Mouse (Mus musculus) E14TG2a.4 (cell line): ENCODE results near the gene Tprn.

Experiments
- H3K27me3 ChIP-seq: 2 replicates; pipeline ENCODE4 v1.6.1; 2014; ENCODE audit warnings: low read length, control low read depth; ENCODE audit not compliant: insufficient read depth
- H3K36me3 ChIP-seq: 2 replicates; pipeline ENCODE4 v1.6.1; 2014; ENCODE audit warnings: low read length, control low read depth; ENCODE audit not compliant: insufficient read depth
- H3K4me1 ChIP-seq: replicated peaks from 2 replicates; pipeline ENCODE4 v1.6.1; 2014; ENCODE audit warnings: low read depth, low read length, control low read depth
- H3K4me3 ChIP-seq: replicated peaks from 2 replicates; pipeline ENCODE4 v1.5.1; 2014; ENCODE audit warnings: mild to moderate bottlenecking, low read length
- H3K9me3 ChIP-seq: 2 replicates; pipeline ENCODE4 v1.6.1; 2014; ENCODE audit warnings: low read length, control low read depth
- CTCF ChIP-seq: conservative IDR thresholded peaks from 2 replicates; pipeline ENCODE4 v1.5.1; 2014; ENCODE audit warnings: low read length
- NANOG ChIP-seq: IDR thresholded peaks from 2 replicates; pipeline ENCODE4 v1.6.1; 2014; ENCODE audit warnings: borderline replicate concordance, low read length, mixed read lengths
- POU5F1 ChIP-seq: IDR thresholded peaks from 2 replicates; pipeline ENCODE4 v1.6.1; 2014; ENCODE audit warnings: low read length, borderline replicate concordance

Tprn gene

DNA sequence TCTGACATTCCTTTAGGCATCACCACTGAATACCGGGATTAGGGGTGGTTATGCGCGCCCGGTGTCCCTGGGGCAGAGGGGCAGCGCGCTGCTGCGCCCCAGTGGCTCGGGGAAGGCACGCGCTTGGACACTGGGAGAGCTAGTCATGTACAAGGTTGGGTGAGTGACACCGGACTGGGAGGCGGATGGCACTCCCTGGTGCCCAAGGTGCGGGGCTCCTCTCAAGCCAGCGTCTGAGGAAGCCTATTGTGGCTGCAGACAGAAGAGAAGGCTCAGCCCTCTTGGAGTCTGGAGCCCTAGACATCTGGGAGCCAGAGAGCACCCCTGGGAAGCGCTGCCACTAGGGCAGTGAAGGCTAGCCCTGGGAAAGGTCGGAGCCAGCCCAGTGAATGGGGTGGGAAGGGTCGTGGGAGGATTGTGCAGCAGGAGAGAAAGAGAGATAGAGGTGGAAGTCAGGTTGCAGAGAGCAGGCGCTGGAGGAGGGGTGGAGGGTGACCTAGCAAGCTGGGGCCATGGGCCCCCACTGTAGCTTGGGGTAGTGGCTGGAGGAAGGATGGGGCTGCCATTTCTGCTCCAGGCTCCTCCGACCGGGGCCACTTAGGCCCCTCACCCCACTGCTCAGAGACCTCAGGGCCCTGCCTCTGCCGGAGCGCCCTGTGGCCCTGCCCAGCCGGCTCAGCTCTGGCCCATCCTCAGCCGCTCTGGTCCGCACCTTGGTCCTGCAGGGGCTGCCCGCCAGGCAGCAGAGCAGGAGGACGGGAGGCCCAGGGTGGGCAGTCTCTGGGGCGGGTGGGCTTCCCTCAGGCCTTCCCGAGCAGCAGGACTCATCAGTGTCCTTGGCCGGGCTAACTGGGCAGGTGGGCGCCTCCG, 29.0 kb downstream of the Tprn start:
- Histone ChIP-seq H3K27me3 (peaks cover 83% of the 10 kb centered on the region), H3K4me3 (peak overlapping the region; percentile 78), H3K4me1 (peaks cover 82% of the 10 kb centered on the region), H3K36me3 (peaks cover 30% of the 10 kb centered on the region), H3K9me3 (no peaks in the 10 kb centered on the region)
- no peak for TF ChIP-seq NANOG
- TF ChIP-seq CTCF, result no peak
- TF ChIP-seq POU5F1, result no peak

DNA sequence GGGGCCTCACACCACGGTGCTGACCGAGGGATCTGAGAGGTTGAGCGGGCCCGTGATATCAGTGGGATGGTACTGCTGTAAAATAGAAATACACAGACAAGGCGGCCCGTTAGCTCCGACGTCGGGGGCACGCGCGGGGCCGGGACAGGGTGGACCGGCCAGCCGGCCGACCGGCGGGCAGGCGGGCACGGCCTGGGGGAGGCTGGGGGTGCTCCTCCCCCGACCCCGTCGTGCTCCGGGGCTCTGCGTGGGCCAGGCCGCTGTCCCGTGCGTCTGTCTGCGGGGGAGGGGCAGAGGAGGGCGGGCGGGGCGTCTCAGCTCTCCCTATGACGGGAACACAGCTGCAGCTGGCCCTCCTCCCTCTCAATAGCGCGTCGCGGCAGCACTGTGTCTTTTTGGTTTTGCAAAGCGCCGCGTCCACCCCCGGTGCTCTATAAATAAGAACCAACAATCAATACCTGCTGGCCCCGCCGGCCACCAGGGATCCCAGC, 29.7 kb downstream of the Tprn start:
- H3K36me3 ChIP-seq, result peaks cover 36% of the 10 kb centered on the region
- peak overlapping the region; percentile 78 for H3K4me3 ChIP-seq
- H3K9me3 ChIP-seq, result no peaks in the 10 kb centered on the region
- peaks cover 82% of the 10 kb centered on the region for H3K4me1 ChIP-seq
- H3K27me3 ChIP-seq, result peaks cover 81% of the 10 kb centered on the region
- TF ChIP-seq NANOG (no peak), CTCF (no peak), POU5F1 (no peak)

- no peak for TF ChIP-seq POU5F1
- TF ChIP-seq CTCF, result peak; percentile 86
- peaks cover 78% of the 10 kb centered on the region for H3K27me3 ChIP-seq
Measured at GRCm38 (mm10) chr2:25292856-25293255, 30.4 kb downstream of the Tprn start.

DNA sequence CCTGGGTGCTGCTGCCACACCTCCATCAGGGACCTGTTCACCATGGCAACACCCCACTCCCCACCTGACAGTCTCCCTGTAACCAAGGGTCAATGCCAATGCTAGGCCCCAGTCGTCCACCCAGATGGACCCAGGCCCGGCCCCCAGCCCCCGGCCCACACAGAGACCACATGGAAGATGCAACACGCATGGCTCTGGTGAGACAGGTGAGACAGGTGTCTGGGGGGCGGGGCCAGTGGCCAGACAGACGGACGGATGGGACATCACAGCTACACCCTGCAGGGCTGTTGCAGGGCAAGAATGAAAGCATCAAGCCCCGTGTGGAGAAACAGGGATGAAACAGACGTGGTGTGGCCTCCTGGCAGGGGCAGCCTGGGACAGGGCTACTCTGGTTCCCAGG, 31.3 kb downstream of the Tprn start:
- Histone ChIP-seq H3K36me3 (peaks cover 52% of the 10 kb centered on the region), H3K27me3 (peaks cover 70% of the 10 kb centered on the region), H3K4me3 (no peak overlapping the region), H3K9me3 (no peaks in the 10 kb centered on the region), H3K4me1 (peaks cover 80% of the 10 kb centered on the region)
- TF ChIP-seq CTCF, result no peak
- no peak for TF ChIP-seq NANOG
- TF ChIP-seq POU5F1, result no peak

More at GRCm38 (mm10) chr2:25292856-25293255, 30.4 kb downstream of the Tprn start:
- H3K36me3 ChIP-seq, result peaks cover 44% of the 10 kb centered on the region
- peak overlapping the region; percentile 78 for H3K4me3 ChIP-seq
- peaks cover 80% of the 10 kb centered on the region for H3K4me1 ChIP-seq
- no peaks in the 10 kb centered on the region for H3K9me3 ChIP-seq

DNA sequence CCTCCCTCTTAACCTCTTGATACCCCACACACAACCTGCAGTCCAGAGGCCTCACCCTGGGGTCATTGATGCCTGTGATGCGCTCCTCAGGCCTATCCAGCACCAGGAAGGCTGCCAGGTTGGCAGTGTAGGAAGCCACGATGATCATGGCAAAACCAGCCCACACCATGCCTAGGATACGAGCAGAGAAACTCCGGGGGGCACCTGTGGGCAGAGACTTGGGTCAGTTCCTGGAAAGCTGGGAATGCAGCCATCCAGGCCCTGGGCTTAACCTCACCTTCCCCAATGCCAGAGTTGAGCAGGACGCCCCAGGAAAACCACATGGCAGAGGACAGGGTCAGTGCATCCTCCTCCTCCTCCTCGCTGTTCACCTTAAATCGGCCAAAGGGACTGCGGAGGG, 34.7 kb downstream of the Tprn start:
- Histone ChIP-seq H3K36me3 (peaks cover 62% of the 10 kb centered on the region), H3K27me3 (peaks cover 36% of the 10 kb centered on the region), H3K4me3 (no peak overlapping the region), H3K4me1 (peaks cover 48% of the 10 kb centered on the region), H3K9me3 (no peaks in the 10 kb centered on the region)
- no peak for TF ChIP-seq NANOG
- no peak for TF ChIP-seq POU5F1
- TF ChIP-seq CTCF, result no peak

DNA sequence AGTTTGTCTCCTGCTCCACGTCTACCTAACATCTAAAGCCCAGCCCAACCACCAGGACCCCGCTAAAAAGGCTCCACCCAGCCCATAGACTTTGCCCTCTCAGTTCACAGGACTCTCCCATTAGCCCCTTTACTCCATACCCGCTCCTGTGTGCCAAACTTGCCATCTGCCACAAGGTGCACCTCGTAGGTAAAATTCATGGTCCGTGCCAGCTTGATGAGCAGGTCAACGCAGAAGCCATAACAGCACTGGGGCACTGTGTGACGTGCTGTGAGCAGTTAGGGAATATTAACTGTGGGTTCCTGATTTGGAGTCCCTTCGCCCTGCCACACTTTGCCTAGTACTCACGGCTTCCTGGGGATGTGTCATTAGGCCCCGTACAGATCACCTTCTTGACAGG, 35.6 kb downstream of the Tprn start:
- no peak for TF ChIP-seq CTCF
- Histone ChIP-seq H3K27me3 (peaks cover 31% of the 10 kb centered on the region), H3K4me1 (peaks cover 43% of the 10 kb centered on the region), H3K9me3 (no peaks in the 10 kb centered on the region), H3K4me3 (no peak overlapping the region), H3K36me3 (peaks cover 70% of the 10 kb centered on the region)

GRCm38 (mm10) chr2:25303452-25303851, 41.0 kb downstream of the Tprn start:
- Histone ChIP-seq H3K27me3 (peaks cover 52% of the 10 kb centered on the region), H3K9me3 (no peaks in the 10 kb centered on the region), H3K4me3 (no peak overlapping the region), H3K36me3 (peaks cover 67% of the 10 kb centered on the region), H3K4me1 (peaks cover 29% of the 10 kb centered on the region)
- TF ChIP-seq CTCF (no peak), NANOG (no peak), POU5F1 (no peak)

DNA sequence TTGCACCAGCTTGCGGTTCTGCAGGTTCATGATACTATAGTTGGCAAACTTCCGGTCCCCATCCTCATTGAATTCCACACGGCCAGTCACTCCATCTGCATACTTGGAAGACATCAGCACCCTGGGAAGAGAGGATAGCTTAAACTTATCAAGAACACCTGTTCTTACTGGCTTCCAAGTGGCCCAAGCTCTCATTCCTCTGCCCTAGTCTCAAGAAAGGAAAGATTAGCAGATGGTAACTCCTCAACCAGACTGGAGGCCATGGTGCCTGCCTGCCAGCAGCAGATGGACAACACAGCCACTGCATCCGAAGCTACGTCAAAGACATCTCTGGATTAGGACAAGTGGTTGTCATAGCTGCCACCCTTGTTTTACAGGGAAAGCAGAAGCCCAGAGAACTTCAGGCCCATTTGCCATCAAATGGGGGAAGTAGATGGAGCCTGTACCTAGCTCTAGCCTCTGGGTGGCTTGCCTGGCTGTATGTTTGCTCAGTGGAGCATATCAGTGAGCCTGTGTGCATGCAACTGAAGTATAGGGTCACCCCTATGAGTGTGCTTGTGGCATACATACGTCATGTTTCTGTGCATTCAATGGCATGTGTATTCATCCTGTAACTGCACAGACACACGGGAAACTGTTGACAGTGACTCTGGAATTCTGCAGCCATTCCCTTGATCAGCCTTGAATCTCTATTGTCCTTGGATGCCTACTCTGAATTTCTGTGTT, 41.7 kb downstream of the Tprn start:
- Histone ChIP-seq H3K9me3 (no peaks in the 10 kb centered on the region), H3K36me3 (peaks cover 72% of the 10 kb centered on the region), H3K4me1 (peaks cover 34% of the 10 kb centered on the region), H3K27me3 (peaks cover 58% of the 10 kb centered on the region), H3K4me3 (no peak overlapping the region)
- no peak for TF ChIP-seq POU5F1
- no peak for TF ChIP-seq NANOG
- TF ChIP-seq CTCF, result no peak
